Mouse (Mus musculus): ENCODE measurements around the gene Agtpbp1.

The Agtpbp1 gene

DNA sequence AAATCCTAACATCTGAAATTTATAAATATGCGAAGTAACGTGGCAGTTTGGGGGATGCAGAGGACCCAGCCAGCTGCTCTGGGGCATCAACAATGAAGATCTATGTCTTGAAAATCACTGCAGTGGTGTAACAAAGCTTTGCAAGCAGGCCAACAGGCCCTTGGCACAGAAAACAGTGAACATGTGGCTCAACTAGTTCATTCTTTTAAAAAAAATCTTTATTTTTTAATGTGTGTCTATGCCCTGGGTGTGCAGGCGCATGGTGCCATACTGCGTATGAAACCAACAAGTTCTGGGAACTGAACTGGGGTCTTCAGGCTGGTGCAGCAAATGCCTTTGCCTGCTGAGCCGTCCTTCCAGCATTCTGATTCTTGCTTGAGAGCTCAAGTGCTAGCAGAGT lies 32.7 kb downstream of the Agtpbp1 start:
- ChIA-PET POLR2A (no interaction called here), CTCF (no interaction called here)

DNA sequence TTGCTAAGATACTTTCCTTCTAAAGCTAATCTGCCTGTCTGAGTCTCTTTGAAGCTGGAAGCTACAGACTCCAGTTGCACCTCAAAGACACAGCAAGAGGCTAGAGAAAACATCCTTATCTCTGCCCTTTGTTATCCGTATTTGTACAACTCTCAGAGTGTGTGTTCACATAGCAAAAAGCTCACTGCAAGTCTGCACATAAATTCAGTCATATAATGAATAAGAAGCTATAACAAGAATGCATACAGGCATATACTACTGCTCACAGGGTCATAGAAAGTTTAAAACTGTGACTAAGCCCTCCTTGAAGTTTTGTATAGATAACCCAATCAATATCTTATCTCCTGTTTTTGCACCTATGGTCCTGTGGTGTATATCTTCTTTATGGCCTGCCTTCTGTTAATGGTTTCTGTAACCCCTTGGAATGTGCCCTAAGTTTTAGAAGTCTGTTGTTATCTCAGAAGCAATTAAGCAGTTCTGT lies 35.7 kb downstream of the Agtpbp1 start:
- CTCF ChIA-PET: interaction anchor here in 3 of 4 experiments (0.6 to 1.3 kb wide), 4 partner anchors 34 to 236 kb away, joined by 3 to 6 read pairs (median 4); no protein-coding TSS in a partner anchor
- POLR2A ChIA-PET: interaction anchor here in 2 of 4 experiments (1.1 kb wide), 2 partner anchors 10 to 12 kb away, joined by 3 read pairs; no protein-coding TSS in a partner anchor

DNA sequence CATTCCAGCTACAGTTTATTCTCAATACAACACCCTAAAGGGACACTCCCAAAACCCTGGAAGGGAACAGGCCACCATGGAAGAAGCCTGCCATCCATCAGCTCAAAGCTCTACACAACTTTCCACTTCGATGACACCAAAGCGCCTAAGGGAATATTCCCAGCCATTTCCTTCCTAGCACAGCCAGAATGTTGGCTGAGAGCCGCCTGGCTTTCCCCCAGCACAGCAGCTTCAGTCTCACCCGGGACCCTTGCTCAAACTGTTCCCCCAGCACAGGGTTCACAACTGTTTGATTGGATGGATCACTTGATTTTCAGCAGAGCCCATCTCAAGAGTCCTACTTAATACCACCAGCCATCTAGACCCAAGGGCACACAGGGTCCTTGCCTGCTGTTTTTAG lies 37.3 kb downstream of the Agtpbp1 start:
- POLR2A ChIA-PET: no interaction called here
- CTCF ChIA-PET: no interaction called here

DNA sequence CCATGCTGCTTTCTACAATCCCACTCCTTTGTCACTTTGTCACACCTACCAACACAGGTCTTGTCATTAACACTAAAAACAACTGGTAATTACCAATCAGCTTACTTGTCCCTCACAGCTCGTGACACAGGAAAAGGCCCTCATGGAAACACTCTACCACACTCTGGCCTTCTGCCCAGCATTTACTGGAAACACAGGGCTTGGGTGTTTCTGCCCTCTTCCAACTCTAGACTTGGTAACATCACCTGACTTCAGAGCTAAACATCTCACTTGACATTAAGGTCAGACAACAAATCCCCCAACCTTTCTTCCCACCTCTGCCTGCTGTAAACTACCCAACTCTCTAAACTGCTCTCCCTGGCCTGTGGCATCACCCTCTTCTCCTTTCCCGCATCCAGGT lies 37.9 kb downstream of the Agtpbp1 start:
- CTCF ChIA-PET: interaction anchor here in 2 of 4 experiments (0.7 to 0.9 kb wide), 2 partner anchors 32 to 157 kb away, joined by 3 read pairs; no protein-coding TSS in a partner anchor
- POLR2A ChIA-PET: interaction anchor here in 1 of 4 experiments (1.2 kb wide), 1 partner anchor 21 kb away, joined by 3 read pairs; no protein-coding TSS in a partner anchor

DNA sequence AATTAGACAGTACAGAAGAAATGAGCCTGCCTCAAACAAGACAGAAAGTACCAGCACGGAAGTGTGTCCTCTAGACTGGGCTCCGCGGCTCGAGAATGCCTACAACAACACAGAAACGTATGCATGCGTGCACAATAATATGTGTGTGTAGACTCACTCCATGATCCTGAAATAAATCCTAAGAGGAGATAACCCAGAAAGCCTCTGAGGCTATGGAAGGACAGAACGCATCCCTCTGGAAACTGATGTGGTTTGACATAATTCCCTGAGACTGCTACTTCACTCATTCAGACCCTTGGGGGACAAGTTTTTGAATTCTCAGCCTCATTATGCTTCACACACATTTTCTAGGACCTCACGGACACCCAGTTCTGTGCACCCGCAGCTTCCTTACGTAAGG lies 42.6 kb downstream of the Agtpbp1 start:
- CTCF ChIA-PET: interaction anchor here in 1 of 4 experiments (0.6 kb wide), 1 partner anchor 39 kb away, joined by 3 read pairs; no protein-coding TSS in a partner anchor
- POLR2A ChIA-PET: no interaction called here

DNA sequence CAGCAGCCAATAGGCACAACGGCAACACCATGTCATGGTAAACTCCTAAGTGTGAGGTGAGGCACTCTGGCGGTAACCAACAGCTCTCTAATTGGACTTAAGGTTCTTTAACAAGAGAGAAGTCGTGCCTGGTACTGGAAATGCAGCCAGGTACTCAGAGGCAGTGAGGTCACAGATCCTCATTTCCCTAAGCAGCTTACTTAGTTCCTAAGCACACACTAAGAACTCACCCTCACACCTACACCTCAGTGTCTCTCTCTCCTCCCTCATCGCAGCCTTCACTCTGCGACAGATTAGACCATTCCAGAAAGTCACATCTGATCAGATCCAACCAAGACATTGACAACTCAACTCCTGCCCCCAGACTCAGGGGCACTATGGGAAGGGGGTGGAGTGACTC lies 45.0 kb downstream of the Agtpbp1 start:
- POLR2A ChIA-PET: no interaction called here
- CTCF ChIA-PET: interaction anchor here in 1 of 4 experiments (1.4 kb wide), 1 partner anchor 25 kb away, joined by 4 read pairs; no protein-coding TSS in a partner anchor

DNA sequence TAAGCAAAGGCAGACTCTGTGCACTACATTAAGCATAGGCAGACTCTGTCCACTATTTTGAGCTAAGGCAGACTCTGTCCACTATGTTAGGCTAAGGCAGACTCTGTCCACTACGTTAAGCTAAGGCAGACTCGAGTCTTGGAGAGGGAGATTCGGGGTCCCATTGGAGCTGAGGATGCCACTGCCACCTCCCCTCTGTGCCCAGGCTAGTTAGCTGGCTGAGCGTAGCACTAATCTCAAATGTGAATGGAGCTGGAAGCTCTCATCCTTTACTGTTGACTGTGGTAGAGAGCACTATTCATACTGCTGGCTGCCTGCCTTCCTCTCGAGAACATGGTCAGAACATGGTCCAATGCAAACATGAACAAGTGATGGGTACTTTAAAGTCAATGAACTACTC lies 46.4 kb downstream of the Agtpbp1 start:
- CTCF ChIA-PET: interaction anchor here in 1 of 4 experiments (0.6 to 1.4 kb wide), 2 partner anchors 24 to 1488 kb away, joined by 3 to 4 read pairs; no protein-coding TSS in a partner anchor
- POLR2A ChIA-PET: interaction anchor here in 2 of 4 experiments (0.6 to 1.4 kb wide), 3 partner anchors 10 to 288 kb away, joined by 3 read pairs; no protein-coding TSS in a partner anchor

DNA sequence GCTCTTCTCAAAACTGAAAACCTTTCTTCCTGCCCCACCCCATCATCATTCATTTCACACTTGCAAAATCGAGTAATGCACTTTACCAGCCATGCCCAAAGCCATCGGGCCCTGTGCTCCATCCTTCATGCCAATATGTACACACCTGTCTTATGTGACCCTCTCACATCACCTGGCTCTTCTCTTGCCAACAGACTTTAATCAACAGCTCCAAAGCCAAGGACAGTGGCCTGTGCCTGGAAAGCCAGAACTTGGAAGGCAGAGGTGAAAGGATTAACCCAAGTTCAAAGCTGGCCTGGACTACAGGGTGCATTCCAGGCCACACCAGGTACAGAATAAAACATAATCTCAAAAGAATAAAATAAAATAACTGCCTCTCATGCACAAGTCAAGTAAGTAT lies 48.4 kb downstream of the Agtpbp1 start:
- ChIA-PET POLR2A (interaction anchor here in 1 of 4 experiments (1.0 kb wide), 1 partner anchor 13 kb away, joined by 3 read pairs; no protein-coding TSS in a partner anchor), CTCF (no interaction called here)

DNA sequence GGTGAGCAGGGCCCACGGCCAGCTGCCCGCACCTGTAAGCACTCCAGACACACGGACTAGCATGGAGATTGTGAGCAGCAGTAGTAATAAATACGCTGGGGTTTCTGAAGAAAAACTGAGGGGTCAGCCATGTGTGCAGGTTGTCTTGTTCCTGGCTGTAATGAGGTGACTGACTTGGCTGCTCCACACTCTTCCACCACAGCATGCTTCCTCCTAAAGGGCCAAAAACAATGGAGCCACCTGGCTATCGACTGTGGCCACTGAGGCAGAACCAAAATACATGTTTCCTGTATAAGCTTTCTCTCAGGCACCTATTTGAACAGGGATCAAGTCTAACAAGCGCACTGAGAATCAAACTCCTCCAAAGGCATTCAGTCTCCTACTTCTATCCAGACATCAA lies 49.3 kb downstream of the Agtpbp1 start:
- ChIA-PET CTCF (no interaction called here), POLR2A (interaction anchor here in 1 of 4 experiments (1.2 kb wide), 1 partner anchor 15 kb away, joined by 6 read pairs; no protein-coding TSS in a partner anchor)

DNA sequence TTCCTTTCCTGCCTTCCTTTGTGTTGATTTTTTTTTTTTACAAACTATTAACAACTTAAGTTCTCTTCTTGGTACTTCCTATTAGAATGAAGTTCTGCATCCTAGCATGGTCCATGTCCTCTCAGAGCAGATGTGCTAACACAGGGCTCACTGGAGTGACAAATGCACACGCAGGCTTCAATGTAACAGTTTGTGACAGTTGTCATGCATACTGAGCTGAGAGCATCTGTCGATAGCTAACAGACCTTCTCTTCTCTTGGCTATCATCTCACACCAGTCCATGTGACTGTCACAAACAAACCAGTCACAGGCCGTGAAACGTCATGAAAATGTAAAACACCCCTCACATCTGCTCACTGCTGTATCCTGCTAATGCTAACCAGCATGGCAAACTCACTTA lies 50.7 kb downstream of the Agtpbp1 start:
- ChIA-PET CTCF (no interaction called here), POLR2A (no interaction called here)

DNA sequence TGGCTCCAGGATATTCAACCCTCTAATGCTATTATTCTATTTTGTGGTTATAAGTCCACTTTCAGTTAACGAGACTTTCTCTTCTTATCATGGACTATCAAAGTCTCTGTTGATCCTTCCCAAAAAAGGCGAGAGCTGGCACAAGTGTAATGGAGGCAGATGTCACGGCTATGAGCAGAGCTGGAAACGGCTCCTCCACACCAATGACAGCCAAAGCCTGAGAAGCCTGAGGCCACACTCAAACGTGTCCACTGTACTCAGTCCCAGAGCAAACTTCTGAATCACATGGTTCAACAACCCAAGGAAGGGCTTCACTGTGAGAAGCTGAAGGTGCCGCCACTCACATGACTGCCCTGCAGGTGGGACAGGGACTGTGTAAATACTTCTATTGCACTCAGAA lies 51.7 kb downstream of the Agtpbp1 start:
- CTCF ChIA-PET: interaction anchor here in 1 of 4 experiments (0.6 kb wide), 1 partner anchor 451 kb away, joined by 4 read pairs; no protein-coding TSS in a partner anchor
- POLR2A ChIA-PET: no interaction called here

DNA sequence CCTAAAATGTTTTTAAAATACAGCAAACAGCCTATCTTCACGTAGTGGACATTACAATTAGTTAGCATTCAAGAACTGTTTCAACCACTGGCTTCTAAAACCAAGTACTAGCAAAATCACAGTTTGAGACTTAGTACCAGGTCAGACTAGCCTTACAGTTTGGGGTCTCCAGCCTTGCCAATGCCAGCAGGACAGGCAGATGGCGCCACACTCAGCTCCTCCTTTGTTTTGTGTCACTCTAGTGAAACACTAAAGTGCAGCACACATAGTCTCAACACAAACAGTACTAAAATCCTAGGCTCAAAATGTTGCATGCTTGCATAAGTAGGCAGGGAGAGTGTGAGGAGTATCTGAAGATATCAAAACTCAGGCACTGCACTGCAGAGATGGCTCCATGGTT lies 53.8 kb downstream of the Agtpbp1 start:
- ChIA-PET POLR2A (interaction anchor here in 1 of 4 experiments (0.5 kb wide), 1 partner anchor 238 kb away, joined by 3 read pairs; the partner anchor contains the start of gene Isca1), CTCF (interaction anchor here in 2 of 4 experiments (1.0 to 2.0 kb wide), 2 partner anchors 10 to 16 kb away, joined by 3 to 4 read pairs; no protein-coding TSS in a partner anchor)

DNA sequence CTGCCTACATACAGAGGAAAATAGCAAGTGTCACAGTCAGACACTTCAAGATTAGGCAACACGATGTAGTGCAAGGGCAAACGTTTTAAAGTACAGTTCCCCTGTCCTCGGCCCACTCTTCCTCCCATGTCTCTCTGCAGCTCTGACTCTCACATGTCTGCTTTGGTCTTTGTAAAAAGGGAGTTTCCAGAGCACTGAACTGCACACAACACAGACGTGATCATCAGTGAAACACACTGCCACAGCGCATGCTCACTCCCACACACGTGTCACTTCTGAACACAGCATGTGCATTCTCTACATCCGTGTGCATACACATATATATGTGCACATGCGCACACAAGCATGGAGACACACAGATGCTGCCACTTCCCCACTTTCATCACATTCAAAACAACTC lies 54.5 kb downstream of the Agtpbp1 start:
- CTCF ChIA-PET: interaction anchor here in 2 of 4 experiments (0.6 to 2.0 kb wide), 4 partner anchors 10 to 297 kb away, joined by 3 to 4 read pairs (median 4); no protein-coding TSS in a partner anchor
- POLR2A ChIA-PET: no interaction called here

DNA sequence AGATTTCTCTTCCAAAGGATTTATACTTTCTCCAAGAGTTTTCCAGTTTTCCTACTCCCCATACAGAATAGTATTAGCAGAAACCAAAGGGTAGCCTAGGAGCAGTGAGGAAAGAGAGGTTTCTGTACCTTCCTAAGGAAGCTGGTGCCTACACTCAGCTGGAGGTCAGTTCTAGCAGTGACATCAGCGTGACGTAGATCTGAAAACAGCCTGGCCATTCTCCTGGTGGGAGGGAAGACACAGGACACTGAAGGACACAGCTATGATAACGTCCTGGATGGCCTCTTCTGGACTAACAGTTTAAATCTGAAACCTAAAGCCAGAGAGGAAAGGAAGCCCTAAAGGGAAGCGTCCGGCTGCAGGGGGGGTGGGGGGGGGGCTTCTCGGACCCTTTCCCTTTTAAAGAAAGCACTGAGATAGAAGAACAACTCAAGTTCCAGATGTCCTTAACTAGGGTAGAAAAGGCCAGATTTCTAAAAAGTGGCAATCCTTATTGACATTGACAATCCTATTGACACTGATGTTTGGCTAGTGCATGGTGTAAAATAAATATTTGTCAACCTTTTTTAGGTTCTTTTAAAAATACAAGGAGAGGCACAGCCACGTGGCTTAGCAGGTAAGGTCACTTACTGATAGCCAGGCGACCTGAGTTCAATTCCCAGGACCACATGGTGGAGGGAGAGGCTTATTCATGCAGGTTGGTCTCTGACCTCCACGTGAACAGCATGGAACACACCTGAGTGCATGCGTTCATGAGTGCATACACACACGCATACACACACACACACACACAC lies 63.6 kb downstream of the Agtpbp1 start:
- CTCF ChIA-PET: interaction anchor here in 1 of 4 experiments (0.6 kb wide), 1 partner anchor 10 kb away, joined by 3 read pairs; no protein-coding TSS in a partner anchor
- POLR2A ChIA-PET: interaction anchor here in 2 of 4 experiments (0.6 to 1.0 kb wide), 2 partner anchors 14 to 249 kb away, joined by 3 to 6 read pairs; no protein-coding TSS in a partner anchor

DNA sequence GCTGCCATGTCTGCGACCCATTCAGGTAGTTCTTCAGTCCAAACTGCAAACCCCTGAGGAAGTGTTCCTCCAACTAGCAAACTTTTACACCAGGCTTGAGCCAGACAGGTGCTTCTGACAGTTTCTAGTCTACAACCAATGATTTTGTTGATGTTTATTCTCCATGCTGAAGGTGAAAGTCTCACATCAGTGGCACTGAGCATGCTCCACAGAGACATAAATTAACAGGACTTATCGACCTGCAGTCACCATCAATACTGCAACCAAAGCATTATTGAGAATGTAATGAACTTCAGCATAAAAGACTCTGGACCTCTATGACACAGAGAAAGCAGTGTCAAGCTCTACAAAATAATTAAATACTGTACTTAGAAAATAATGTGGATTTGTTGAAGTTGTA lies 64.2 kb downstream of the Agtpbp1 start:
- CTCF ChIA-PET: interaction anchor here in 2 of 4 experiments (0.6 to 0.7 kb wide), 4 partner anchors 9 to 778 kb away, joined by 3 to 4 read pairs (median 4); no protein-coding TSS in a partner anchor
- POLR2A ChIA-PET: interaction anchor here in 3 of 4 experiments (0.6 to 1.4 kb wide), 5 partner anchors 15 to 250 kb away, joined by 3 to 6 read pairs (median 4); partner anchors contain the start of gene Isca1 (in 1 of the 3)

DNA sequence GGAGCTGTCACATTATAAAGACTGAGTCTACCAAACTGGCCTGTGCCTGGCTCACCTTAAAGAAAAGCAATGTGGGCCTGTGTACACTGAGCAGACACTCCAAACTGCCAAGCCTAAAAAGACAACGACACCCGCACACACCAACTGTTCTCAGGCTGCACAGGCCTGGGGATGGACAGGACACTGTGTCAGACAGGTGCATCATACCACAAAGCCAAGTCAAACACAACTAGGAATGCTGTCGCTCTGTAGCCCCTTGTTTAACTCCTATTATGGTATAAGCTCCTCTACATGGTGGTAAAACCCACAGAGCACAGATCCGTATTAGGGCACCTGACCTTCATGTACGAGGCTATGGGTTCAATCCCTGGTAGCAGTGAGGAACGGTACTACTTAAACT lies 65.5 kb downstream of the Agtpbp1 start:
- POLR2A ChIA-PET: interaction anchor here in 2 of 4 experiments (0.7 to 1.4 kb wide), 5 partner anchors 23 to 248 kb away, joined by 3 to 4 read pairs (median 3); no protein-coding TSS in a partner anchor

DNA sequence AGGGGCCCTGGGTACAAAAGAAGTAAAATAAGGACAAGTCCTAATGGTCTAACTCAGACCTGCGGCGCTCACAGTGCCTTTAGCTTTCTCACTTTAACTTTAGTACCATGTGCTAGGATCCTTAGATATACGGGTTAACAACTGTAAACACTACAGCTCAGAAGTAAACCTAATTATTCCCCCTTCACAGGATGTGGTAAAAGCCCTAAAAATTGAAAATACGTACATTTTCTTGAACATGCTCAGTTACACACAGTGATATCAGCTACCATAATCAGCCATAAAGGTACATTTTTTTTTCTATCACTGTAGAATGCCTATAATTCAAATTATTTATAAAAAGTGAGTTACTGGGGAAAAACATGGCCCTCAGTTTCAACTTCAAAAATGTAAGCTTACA lies 67.0 kb downstream of the Agtpbp1 start:
- CTCF ChIA-PET: interaction anchor here in 1 of 4 experiments (0.6 kb wide), 1 partner anchor 793 kb away, joined by 3 read pairs; no protein-coding TSS in a partner anchor

More for the DNA sequence above, 65.5 kb downstream of the Agtpbp1 start:
- CTCF ChIA-PET: interaction anchor here in 2 of 4 experiments (0.6 to 0.9 kb wide), 3 partner anchors 10 to 319 kb away, joined by 3 to 4 read pairs (median 3); no protein-coding TSS in a partner anchor

DNA sequence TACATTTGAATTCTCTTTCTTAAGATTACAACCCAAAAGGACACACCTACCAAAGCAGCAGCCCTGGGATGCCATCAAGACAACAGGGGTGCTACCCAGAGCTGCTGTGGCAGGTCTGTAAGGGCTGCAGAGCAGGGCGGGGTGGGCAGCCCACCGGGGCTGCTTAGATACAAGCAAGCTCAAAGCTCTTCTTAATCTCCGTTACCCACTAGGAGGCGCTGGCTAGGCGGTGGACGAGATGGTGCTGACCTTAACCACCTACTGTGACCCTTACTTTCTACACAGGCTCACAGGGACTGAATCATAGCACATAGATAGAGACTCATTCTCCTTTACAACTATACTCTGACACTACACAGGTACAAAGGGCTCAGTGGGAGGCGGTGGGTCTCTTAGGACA lies 70.0 kb downstream of the Agtpbp1 start:
- CTCF ChIA-PET: interaction anchor here (0.5 to 1.2 kb wide), 23 partner anchors 8 to 343 kb away, joined by 3 to 7 read pairs (median 3); no protein-coding TSS in a partner anchor
- POLR2A ChIA-PET: interaction anchor here in 2 of 4 experiments (0.9 to 1.1 kb wide), 2 partner anchors 13 to 254 kb away, joined by 3 read pairs; partner anchors contain the start of gene Isca1 (in 1 of the 2)

More for the DNA sequence above, 67.0 kb downstream of the Agtpbp1 start:
- POLR2A ChIA-PET: no interaction called here

All from embryonic stem cell, embryonic (primary cell).